Mouse (Mus musculus) embryonic fibroblast, embryonic 13.5 days (primary cell): ENCODE measurements around the gene Zscan10. TPM values are rescaled to one million over a fixed set of nuclear protein-coding genes. Genes with fewer than 3 reads are reported as not detected.

Experiments
- H3K27ac ChIP-seq: 2 replicates; pipeline ENCODE4 v1.5.1; 2012; ENCODE audit warnings: low read length, control low read depth, inconsistent platforms; ENCODE audit not compliant: insufficient read depth
- H3K4me1 ChIP-seq: 2 replicates; pipeline ENCODE4 v1.6.1; 2011; ENCODE audit warnings: low read length; ENCODE audit not compliant: control insufficient read depth, insufficient read depth
- H3K4me3 ChIP-seq: 2 replicates; pipeline ENCODE4 v1.5.1; 2011; ENCODE audit warnings: mild to moderate bottlenecking, control low read depth, low read length; ENCODE audit not compliant: insufficient read depth
- CTCF ChIP-seq: IDR thresholded peaks from 2 replicates; pipeline ENCODE4 v1.5.1; 2011; ENCODE audit warnings: mild to moderate bottlenecking, control low read depth, low read length, moderate library complexity, borderline replicate concordance; ENCODE audit not compliant: insufficient read depth
- POLR2A ChIP-seq: IDR thresholded peaks from 2 replicates; pipeline ENCODE4 v1.6.1; 2011; ENCODE audit warnings: low read depth, mild to moderate bottlenecking, control low read depth, low read length, moderate library complexity
- polyA plus RNA-seq: library from polyadenylated mRNA; stranded (reverse); fragments of >200 nt; gene quantifications from 2 replicates; pipeline ENCODE4 v1.2.4, GENCODE M21; 2011; ENCODE audit warnings: low read depth; ENCODE audit not compliant: missing spikeins, insufficient read length

Gene Zscan10
- not detected in 2 replicates for polyA plus RNA-seq

DNA sequence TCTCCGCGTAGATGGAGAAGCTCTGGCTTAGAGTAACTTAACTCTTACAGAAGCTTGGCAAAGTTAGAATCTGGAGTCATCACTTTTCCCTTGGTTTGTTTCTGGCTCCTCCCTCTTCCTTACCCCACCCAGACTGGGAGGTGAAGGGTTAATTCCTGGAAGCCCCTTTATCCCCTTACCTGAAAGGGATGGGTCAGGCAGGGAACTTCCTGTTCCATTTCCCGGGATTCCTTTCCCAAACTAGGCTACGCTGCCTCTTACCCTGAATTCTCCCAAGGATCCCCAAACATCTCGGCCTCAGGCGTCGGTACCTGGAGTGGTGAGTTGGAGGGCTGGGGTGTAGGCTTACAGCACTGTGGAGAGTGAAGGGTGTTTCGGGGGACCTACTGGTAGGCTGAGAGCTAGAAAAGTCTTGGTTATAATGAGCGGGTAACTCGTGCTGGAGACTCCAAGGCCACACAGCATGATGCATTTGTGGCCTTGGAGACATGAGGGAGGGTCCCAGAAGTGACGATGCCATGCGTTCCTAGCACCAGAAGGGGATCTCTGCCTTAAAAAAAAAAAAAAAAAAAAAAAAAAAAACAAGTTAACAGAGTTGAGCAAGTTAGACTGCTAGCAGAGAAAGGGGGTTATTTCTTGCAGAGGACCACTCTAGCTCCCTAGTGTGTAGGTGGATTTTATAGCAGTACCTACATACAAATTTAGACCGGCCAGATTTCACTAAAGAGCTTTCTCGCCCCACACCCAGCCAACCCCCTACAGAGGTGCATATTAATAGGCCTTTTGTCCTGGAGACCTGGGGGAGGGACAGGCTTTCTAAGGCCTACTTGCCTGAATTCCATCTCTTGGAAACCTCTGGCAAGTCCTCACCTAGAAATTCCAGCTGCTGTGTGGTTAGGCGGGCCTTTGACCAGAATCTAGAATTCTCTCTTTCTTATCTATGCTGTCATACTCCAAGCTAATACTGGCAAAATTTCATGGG, at the start of gene Zscan10:
Gene Zscan10, plus strand, starts transcription at position 216 of the 982 bp plus-strand sequence.
- Histone ChIP-seq H3K4me1 (no peaks in the 10 kb centered on the region), H3K27ac (no peak within 1 kb of the TSS), H3K4me3 (no peak within 1 kb of the TSS)
- TF ChIP-seq CTCF = no peak
- TF ChIP-seq POLR2A = no peak

DNA sequence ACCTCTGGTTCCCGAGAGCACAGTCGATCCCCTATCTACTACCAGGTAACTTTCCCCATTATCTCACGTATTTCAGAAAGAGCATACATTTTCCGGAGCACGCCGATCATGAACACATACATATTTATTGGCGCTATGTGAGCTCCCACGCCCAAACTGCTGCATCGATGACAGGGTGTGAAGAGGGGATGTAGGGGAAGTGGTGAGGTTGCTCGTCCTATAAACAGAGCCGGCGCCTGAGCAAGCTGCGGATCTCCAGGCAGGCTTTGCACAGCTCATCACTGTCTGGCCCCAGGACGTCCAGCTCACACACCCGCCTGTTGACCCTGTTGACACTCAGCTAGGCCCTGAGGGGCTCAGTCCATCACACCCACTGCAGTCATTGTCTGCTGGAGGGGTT, 49.8 kb upstream of the Zscan10 start:
- no peak; the same call in 1 of the 2 replicates for TF ChIP-seq POLR2A
- no peak for TF ChIP-seq CTCF
- peak overlapping the region; percentile 68 for H3K4me3 ChIP-seq
- H3K27ac ChIP-seq = peak overlapping the region; percentile 62
- no peaks in the 10 kb centered on the region for H3K4me1 ChIP-seq

DNA sequence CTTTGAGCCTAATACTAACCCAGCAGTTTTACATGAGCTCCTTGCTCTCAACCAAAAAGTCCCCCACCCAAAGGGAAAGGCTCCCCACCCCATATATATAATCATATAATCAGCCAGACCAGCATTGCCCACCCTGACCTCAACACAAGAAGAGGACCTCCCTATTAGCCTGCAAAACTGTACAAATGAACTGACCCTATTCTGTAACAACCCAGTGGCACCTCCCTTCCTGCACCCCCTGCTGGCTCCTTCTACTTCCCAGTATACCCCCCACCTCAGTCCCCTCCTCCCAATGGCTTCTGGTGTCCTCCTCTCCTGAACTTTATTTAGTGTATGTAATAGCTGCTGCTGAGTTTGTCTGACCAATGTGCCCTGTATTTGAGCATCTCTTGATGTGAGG, 49.2 kb upstream of the Zscan10 start:
- Histone ChIP-seq H3K4me1 (no peaks in the 10 kb centered on the region), H3K4me3 (peak overlapping the region; percentile 68), H3K27ac (no peak overlapping the region)

DNA sequence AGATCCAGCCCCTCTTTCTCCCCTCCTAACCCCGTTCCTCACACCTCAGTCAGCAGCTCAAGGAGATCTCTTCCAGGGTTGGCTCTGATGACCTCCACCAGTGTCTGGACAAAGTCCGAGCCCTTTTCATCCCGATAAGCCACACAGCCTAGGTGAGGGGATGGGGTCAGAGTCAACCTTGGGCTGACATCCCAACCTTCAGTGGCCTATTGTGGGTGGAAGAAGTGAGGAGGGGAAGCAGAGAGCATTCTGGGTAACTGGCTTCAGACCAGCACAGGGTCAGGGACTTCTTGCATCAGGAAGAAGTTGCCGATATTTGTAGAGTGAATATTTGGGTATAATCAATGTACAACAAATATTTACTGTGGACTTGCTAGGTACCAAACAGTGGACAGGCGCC, 48.7 kb upstream of the Zscan10 start:
- no peak overlapping the region for H3K4me3 ChIP-seq
- no peak for TF ChIP-seq POLR2A
- TF ChIP-seq CTCF = no peak
- no peaks in the 10 kb centered on the region for H3K4me1 ChIP-seq
- H3K27ac ChIP-seq = no peak overlapping the region

More for the DNA sequence above, 49.2 kb upstream of the Zscan10 start:
- no peak for TF ChIP-seq POLR2A
- TF ChIP-seq CTCF = no peak

DNA sequence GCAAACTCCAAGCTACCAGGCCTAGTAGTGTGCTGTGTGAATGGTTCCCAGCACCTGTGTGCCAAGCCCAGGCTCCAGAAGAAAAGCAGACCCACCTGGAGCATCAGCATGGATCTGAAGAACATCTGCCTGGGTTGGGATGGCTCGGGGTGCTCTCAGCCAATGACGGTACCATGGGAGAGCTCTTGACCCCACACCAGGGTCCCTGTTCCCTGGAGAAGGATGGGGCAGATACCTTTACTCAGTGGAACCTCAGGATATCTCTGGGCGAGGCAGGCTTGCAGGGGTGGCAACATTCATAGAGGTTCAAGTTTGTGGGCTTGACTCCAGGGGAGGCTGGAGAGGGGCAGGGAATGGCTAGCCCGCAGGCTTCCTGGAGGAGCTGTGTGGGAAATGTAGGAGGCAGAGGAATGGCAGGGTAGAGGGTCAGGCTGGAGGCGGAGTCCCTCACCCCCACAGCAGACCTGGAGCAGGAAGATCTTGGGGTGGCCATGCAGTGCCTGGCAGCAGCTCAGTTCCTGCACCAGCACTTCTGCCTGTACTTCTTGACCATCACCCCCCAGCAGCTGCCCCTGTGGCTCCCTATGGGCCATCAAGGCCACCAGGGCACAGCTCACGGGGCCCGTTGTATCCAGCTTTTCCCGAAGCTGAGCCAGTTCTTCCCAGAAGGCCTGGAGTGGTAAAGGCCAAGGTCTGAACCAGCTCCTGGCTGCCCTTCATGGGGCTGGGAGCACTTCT, 47.6 kb upstream of the Zscan10 start:
- H3K27ac ChIP-seq = no peak overlapping the region
- no peak for TF ChIP-seq POLR2A
- no peak for TF ChIP-seq CTCF
- H3K4me3 ChIP-seq = no peak overlapping the region
- H3K4me1 ChIP-seq = no peaks in the 10 kb centered on the region

DNA sequence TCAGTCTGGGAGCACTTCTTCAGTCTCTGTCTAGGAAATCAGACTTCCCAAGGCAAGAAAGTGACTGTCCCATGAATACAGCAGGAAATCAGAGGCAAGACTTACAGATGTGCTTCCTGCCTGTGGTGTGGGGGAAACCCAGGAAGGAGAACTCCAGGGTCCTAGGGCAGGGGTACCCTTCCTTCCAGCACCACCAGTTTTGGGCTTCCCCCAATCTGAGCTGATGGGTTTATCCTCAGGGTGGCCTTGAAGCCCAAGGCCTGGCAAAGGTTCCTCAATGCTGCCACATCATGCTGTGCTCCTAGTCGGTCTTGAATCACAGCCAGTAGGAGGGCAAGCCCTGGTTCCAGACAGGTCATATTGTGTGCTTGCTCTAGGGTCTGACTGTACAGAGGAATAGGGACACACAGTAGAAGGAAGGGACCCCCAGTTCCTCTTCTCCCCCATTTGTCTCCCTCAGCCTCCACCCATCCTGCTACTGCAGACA, 47.0 kb upstream of the Zscan10 start:
- Histone ChIP-seq H3K27ac (no peak overlapping the region), H3K4me1 (no peaks in the 10 kb centered on the region), H3K4me3 (no peak overlapping the region)
- TF ChIP-seq CTCF (no peak), POLR2A (no peak)

DNA sequence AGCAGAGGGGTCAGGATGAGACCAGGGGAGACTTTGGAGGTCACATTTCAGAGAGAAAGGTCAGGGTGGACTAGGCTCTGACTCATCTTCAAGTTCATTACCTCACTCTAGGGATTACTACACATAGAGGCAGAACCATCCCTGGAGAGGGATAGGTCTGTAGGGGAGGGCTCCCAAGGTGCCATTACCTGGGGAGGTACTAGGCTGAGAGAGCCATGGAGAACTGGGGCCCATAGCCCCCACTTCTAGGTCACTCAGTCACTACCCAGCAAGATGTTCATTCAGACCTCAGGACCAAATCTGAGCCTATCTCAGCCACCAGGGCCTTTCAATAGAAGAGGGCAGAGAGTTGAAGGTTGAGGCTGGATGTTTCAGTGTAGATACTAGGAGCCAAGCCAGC, 46.3 kb upstream of the Zscan10 start:
- Histone ChIP-seq H3K4me3 (no peak overlapping the region), H3K4me1 (no peaks in the 10 kb centered on the region), H3K27ac (no peak overlapping the region)
- TF ChIP-seq POLR2A (no peak), CTCF (no peak)

DNA sequence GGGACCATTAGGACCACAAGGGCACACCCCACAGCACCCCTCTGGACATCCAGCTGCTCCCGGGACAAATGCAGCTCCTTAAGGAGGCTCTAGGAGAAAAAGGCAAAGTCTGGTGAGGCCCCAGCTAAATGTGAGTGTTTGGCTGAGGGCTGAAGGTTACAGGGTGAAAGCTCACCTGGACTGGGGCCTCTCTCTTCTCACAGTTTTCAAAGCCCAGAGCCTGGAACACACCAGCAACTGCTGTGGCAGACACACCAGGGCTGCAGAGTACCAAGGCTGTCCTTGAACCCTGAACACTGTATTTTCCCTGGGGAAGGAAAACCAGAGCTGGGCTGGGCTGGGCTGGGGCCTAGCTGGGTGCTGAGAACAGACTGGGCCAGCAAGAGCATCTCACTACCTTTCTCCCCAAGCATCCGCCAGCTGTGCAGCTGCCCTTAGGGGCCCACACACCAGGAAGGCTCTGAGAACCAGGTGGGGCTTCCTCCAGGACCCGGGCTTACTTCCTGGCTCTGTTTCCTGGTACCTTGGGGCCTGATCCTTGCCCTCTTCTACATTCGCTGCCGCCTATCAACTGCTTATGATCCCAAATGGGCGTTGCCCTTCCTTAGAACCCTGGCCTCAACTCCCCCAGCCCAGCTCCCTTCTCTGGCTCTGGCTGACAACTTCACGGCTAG, 45.3 kb upstream of the Zscan10 start:
- Histone ChIP-seq H3K27ac (no peak overlapping the region), H3K4me3 (no peak overlapping the region), H3K4me1 (no peaks in the 10 kb centered on the region)
- TF ChIP-seq POLR2A (no peak), CTCF (no peak)

DNA sequence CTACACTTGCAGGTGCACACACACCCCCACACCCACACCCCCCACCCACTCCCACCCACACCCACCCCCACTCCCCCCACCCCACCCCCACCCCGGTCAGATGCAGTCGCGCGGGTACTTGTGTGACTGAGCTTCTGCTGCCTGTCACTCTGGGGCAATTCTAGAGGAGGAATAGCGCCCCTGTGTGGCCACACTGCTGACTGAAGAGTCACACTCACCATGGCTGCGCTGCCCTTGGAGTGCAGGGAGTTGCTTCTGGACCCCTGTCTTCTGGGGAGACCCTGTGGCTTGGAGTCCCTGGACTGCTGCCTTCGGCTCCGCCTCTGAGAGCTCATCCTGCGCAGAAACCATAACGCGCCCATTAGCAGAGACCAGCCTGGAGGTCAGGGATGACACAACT, 40.9 kb upstream of the Zscan10 start:
- TF ChIP-seq POLR2A (no peak), CTCF (peak; percentile 40; the same call in 1 of the 2 replicates)
- Histone ChIP-seq H3K27ac (no peak overlapping the region), H3K4me3 (no peak overlapping the region), H3K4me1 (peaks cover under 1% of the 10 kb centered on the region; the same call in 1 of the 2 replicates)
